Mouse (Mus musculus): ENCODE results near the gene Fdps. TPM values are rescaled to one million over a fixed set of nuclear protein-coding genes. Genes with fewer than 3 reads are reported as not detected.

Fdps gene
- polyA plus RNA-seq (2014; fragmentation: Nextera tagmentation; extraction: Ambion mirVana): 284 and 300 TPM in 2 replicates

DNA sequence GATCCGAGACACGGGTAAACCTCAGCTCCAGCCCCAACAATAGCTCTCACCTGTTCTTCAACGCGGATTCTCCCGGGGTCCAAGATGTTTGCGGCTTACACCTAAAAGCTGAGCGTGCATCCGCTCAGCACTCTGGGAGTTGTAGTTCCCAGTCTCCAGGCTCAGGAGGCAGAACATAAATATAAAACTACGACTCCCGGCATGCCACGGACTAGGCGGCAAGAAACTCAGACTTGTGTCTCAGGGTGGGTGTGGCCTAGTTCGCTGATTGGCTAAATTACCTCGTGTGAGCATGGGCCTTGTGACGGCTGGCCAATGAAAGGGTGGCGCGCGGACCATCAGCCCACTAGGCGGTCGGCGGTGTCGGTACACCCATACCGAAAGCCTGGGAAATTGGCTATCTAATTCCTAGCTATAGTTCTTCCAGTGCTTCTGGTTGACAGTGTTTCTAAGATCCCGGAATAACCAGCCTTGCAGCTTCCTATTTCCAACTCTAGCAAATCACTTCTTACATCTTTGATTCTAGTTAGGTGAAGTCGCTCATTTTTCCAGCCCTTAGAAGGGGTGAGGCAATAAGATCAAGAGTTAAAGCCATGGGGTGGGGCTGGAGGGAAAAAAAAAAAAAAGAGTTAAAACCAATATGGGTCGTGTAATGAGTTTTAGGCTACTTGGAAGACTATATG, at the start of gene Fdps:
Gene Fdps, minus strand, starts transcription at position 148 of the 683 bp plus-strand sequence.
- H3K36me3 ChIP-seq (ENCODE audit: control insufficient read depth, insufficient read depth, low read length): peaks cover 18% of the 10 kb centered on the region; the same call in 1 of the 2 replicates
- no peaks in the 10 kb centered on the region for H3K27me3 ChIP-seq (replicated peaks; ENCODE audit: control insufficient read depth, insufficient read depth, low read length)
- ATAC-seq (replicated peaks; ENCODE audit: low FRiP score): peak; percentile 99
- no peaks in the 10 kb centered on the region for H3K9me3 ChIP-seq (ENCODE audit: control insufficient read depth, low read length)
- peak within 1 kb of the TSS; percentile 78 for H3K27ac ChIP-seq (ENCODE audit: low read depth, low read length)
- H3K4me2 ChIP-seq: peak within 1 kb of the TSS; percentile 94
- WGBS: under 1% methylated on average over 26 of the region's 26 CpGs
- peak; percentile 86 for DNase-seq (ENCODE audit: low spot score)
- peak within 1 kb of the TSS; percentile 72 for H3K4me3 ChIP-seq (ENCODE audit: low read depth, low read length)
- peaks cover 18% of the 10 kb centered on the region for H3K4me1 ChIP-seq (replicated peaks; ENCODE audit: control insufficient read depth, insufficient read depth, low read length)
- H3K9ac ChIP-seq (ENCODE audit: low read depth, low read length): peak within 1 kb of the TSS; percentile 80

DNA sequence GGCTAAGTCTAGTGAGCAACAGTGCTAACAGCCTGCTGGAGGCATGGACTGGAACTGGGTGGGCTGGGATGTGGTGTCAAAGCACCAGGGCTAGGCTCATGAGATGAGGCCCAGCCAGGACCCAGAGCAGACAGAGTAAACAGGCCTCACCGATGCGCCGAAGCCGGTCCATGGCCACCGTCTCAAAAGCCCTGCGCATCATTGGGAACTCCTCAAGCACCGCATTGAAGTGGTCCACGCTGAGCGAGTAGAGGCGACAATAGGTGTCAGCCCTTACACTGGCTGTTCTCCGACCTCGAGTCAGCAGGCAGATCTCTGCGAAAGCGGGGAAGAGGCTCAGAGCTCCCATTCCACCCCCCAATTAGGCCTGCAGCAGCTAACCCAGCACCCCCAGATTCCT, 46.8 kb upstream of the Fdps start:
- WGBS: 68% methylated on average over 14 of the region's 14 CpGs
- ATAC-seq (replicated peaks; ENCODE audit: low FRiP score): no peak
- Histone ChIP-seq H3K9ac (ENCODE audit: low read depth, low read length) (0 out of 2 replicates have a peak overlapping the region, but pooled peaks have one; percentile 11), H3K4me1 (replicated peaks; ENCODE audit: control insufficient read depth, insufficient read depth, low read length) (peaks cover 23% of the 10 kb centered on the region; the same call in 1 of the 2 replicates), H3K4me2 (peak overlapping the region; percentile 11; the same call in 1 of the 2 replicates), H3K4me3 (ENCODE audit: low read depth, low read length) (peak overlapping the region; percentile 32; the same call in 1 of the 2 replicates), H3K36me3 (ENCODE audit: control insufficient read depth, insufficient read depth, low read length) (peaks cover 12% of the 10 kb centered on the region; the same call in 1 of the 2 replicates), H3K9me3 (ENCODE audit: control insufficient read depth, low read length) (no peaks in the 10 kb centered on the region), H3K27me3 (replicated peaks; ENCODE audit: control insufficient read depth, insufficient read depth, low read length) (peaks cover 26% of the 10 kb centered on the region), H3K27ac (ENCODE audit: low read depth, low read length) (no peak overlapping the region)
- DNase-seq (ENCODE audit: low spot score): no peak

DNA sequence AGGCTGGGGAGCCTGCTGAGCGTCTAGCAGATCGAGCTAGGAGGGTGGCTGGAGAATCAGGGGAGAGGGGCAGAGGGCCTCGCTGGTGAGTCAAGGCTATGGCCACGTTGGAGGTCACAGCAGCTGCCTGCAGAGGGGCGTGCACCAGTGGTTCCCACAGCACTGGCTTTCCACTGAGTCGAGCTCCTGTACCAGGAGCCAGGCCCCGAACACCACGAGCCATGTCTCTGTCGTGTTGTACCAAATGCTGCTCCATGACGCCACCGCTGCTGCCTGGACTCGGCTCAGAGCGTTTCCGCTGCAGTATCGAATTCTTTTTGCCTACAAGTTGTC, 46.2 kb upstream of the Fdps start:
- peak; percentile 49 for ATAC-seq (replicated peaks; ENCODE audit: low FRiP score)
- peaks cover 26% of the 10 kb centered on the region for H3K27me3 ChIP-seq (replicated peaks; ENCODE audit: control insufficient read depth, insufficient read depth, low read length)
- 9% methylated on average over 15 of the region's 15 CpGs for WGBS

DNA sequence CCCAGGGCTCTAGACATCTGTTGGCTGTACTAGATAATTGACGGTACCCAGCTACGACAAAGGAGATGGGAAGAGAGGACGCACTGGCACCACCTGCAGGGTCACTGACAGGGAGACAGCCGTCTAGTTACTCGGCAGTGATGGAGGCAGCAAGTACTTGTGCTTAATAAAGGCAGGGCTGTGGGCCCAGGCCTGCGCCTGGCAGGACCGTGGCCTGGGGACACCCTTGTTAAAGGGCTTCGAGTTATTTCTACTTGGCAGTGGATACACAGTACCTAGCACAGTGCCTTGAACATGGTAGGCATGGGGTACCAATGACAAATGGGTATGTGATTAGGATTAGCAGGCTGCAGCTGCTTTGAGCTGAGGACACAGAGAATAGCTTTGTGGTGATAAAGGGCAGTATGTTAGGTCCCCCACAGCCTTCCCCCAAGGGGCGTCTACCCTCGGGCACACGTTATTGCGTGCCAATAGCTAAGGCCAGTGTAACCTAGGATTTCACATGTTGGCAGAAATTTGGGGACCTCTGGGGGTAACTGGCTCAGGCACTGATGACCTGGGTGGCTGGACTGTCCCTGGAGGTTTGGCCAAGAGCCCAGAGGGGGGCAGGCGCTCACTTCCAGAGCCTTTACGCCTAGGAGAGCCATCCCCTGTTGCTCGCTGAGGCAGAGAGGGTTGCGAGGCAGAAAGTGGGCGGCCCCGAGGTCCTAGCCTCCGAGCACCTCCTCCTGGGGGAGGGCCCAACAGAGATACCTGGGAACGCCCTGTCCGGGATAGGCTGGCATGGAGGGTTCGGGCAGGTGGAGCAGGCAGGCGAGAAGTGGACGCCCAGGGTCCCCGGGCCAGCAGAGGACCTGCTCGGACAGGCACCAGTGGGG, 45.6 kb upstream of the Fdps start:
- Histone ChIP-seq H3K36me3 (ENCODE audit: control insufficient read depth, insufficient read depth, low read length) (peaks cover 18% of the 10 kb centered on the region), H3K9ac (ENCODE audit: low read depth, low read length) (peak overlapping the region; percentile 61), H3K27ac (ENCODE audit: low read depth, low read length) (peak overlapping the region; percentile 73), H3K9me3 (ENCODE audit: control insufficient read depth, low read length) (no peaks in the 10 kb centered on the region), H3K4me2 (peak overlapping the region; percentile 72), H3K27me3 (replicated peaks; ENCODE audit: control insufficient read depth, insufficient read depth, low read length) (peaks cover 26% of the 10 kb centered on the region), H3K4me3 (ENCODE audit: low read depth, low read length) (peak overlapping the region; percentile 32), H3K4me1 (replicated peaks; ENCODE audit: control insufficient read depth, insufficient read depth, low read length) (peaks cover 22% of the 10 kb centered on the region; the same call in 1 of the 2 replicates)
- DNase-seq (ENCODE audit: low spot score) (peak; percentile 82), ATAC-seq (replicated peaks; ENCODE audit: low FRiP score) (peak; percentile 89)
- WGBS: 22% methylated on average over 26 of the region's 26 CpGs

More for the DNA sequence above, 46.2 kb upstream of the Fdps start:
- Histone ChIP-seq H3K4me2 (peak overlapping the region; percentile 72), H3K4me1 (replicated peaks; ENCODE audit: control insufficient read depth, insufficient read depth, low read length) (peaks cover 23% of the 10 kb centered on the region; the same call in 1 of the 2 replicates), H3K4me3 (ENCODE audit: low read depth, low read length) (peak overlapping the region; percentile 32), H3K27ac (ENCODE audit: low read depth, low read length) (peak overlapping the region; percentile 73), H3K9me3 (ENCODE audit: control insufficient read depth, low read length) (no peaks in the 10 kb centered on the region), H3K9ac (ENCODE audit: low read depth, low read length) (peak overlapping the region; percentile 61), H3K36me3 (ENCODE audit: control insufficient read depth, insufficient read depth, low read length) (peaks cover 15% of the 10 kb centered on the region)
- no peak for DNase-seq (ENCODE audit: low spot score)

DNA sequence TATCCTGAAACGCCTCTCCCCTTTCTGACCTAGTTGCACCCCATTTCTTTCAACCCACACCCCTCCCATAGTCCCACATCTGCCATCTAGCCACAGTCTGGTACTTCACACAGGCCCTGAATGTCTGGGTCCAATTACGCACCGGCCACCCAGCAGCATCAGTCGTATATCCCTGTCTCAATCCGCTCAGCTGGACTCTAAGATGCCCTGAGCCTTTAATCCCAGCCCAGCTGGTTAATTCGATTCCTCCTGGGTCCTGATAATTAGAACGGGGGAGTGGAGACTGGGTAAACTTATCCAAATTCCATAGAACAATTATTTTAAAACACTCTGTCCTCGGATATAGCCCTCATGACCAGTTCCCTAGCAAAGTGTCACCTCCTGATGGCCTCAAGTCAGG, 43.8 kb upstream of the Fdps start:
- ATAC-seq (replicated peaks; ENCODE audit: low FRiP score): no peak
- H3K27me3 ChIP-seq (replicated peaks; ENCODE audit: control insufficient read depth, insufficient read depth, low read length): peaks cover 21% of the 10 kb centered on the region
- no peak overlapping the region for H3K4me3 ChIP-seq (ENCODE audit: low read depth, low read length)
- no peak overlapping the region for H3K4me2 ChIP-seq
- H3K4me1 ChIP-seq (replicated peaks; ENCODE audit: control insufficient read depth, insufficient read depth, low read length): peaks cover 17% of the 10 kb centered on the region; the same call in 1 of the 2 replicates
- no peak overlapping the region for H3K27ac ChIP-seq (ENCODE audit: low read depth, low read length)
- H3K9ac ChIP-seq (ENCODE audit: low read depth, low read length): no peak overlapping the region
- no peaks in the 10 kb centered on the region for H3K9me3 ChIP-seq (ENCODE audit: control insufficient read depth, low read length)
- H3K36me3 ChIP-seq (ENCODE audit: control insufficient read depth, insufficient read depth, low read length): peaks cover 23% of the 10 kb centered on the region
- WGBS: 72% methylated on average over 8 of the region's 8 CpGs
- no peak for DNase-seq (ENCODE audit: low spot score)

DNA sequence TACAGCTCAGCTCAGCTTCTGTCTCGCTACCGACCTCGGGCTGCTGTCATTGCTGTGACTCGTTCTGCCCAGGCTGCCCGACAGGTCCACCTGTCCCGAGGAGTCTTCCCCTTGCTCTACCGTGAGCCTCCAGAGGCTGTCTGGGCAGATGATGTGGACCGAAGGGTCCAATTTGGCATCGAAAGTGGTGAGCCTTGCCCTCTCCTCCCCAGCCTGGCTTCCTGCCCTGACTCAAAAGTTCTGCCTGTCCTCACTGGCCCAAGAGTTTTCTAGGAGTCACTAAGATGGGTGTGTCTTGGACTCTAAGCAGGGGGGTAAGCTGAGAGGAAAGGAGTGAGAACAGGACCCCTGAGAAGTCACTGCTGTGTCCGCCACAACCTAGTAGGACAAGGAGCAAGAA, 43.1 kb upstream of the Fdps start:
- WGBS: 81% methylated on average over 10 of the region's 10 CpGs
- Histone ChIP-seq H3K4me2 (no peak overlapping the region), H3K4me3 (ENCODE audit: low read depth, low read length) (no peak overlapping the region), H3K27ac (ENCODE audit: low read depth, low read length) (no peak overlapping the region), H3K36me3 (ENCODE audit: control insufficient read depth, insufficient read depth, low read length) (peaks cover 23% of the 10 kb centered on the region), H3K4me1 (replicated peaks; ENCODE audit: control insufficient read depth, insufficient read depth, low read length) (peaks cover 17% of the 10 kb centered on the region; the same call in 1 of the 2 replicates), H3K9ac (ENCODE audit: low read depth, low read length) (no peak overlapping the region), H3K27me3 (replicated peaks; ENCODE audit: control insufficient read depth, insufficient read depth, low read length) (peaks cover 15% of the 10 kb centered on the region), H3K9me3 (ENCODE audit: control insufficient read depth, low read length) (no peaks in the 10 kb centered on the region)
- DNase-seq (ENCODE audit: low spot score) (no peak), ATAC-seq (replicated peaks; ENCODE audit: low FRiP score) (no peak)

DNA sequence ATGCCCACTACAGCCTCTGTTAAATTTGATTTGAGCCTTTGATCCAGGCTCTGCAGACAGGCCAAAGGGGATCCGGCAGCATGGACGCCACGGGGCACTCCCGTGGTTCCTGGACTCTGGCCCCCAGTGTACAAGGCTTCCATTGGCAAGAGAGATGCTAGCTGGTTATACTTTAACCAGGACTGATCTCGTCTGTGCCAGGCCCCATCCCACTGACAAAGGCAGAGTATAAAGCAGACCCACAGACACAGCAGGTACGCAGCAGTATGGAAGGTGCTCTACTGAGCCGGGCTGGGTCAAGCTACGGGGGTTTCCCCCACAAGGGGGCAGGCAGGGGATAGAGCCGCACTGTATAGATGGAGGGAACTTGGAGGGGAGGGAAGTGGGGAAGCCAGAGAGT, 34.6 kb upstream of the Fdps start:
- H3K4me2 ChIP-seq: peak overlapping the region; percentile 71
- H3K9ac ChIP-seq (ENCODE audit: low read depth, low read length): peak overlapping the region; percentile 84
- no peaks in the 10 kb centered on the region for H3K27me3 ChIP-seq (replicated peaks; ENCODE audit: control insufficient read depth, insufficient read depth, low read length)
- peaks cover 37% of the 10 kb centered on the region for H3K4me1 ChIP-seq (replicated peaks; ENCODE audit: control insufficient read depth, insufficient read depth, low read length)
- no peaks in the 10 kb centered on the region for H3K9me3 ChIP-seq (ENCODE audit: control insufficient read depth, low read length)
- peaks cover 3% of the 10 kb centered on the region; the same call in 1 of the 2 replicates for H3K36me3 ChIP-seq (ENCODE audit: control insufficient read depth, insufficient read depth, low read length)
- peak overlapping the region; percentile 64 for H3K4me3 ChIP-seq (ENCODE audit: low read depth, low read length)
- peak overlapping the region; percentile 98 for H3K27ac ChIP-seq (ENCODE audit: low read depth, low read length)
- ATAC-seq (replicated peaks; ENCODE audit: low FRiP score) (peak; percentile 52), DNase-seq (ENCODE audit: low spot score) (peak; percentile 61)
- WGBS: 24% methylated on average over 9 of the region's 9 CpGs

DNA sequence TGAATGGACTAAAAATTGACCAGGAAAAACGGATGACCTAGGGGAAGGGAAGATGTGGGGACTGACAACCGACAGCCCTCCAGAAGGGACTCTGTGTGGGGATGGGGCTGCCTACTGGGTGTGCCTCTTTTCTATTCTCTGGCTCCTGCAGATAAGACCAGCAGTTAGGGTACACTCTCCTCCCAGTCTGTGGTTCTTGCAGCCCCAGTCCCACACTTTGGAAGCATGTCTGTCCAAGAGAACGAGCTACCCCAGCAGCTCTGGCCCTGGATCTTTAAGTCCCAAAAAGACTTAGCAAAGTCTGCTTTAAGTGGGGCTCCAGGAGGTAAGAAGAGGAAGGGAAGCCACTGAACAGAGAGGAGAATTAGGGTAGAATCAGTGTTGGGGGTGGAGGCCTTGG, 34.2 kb upstream of the Fdps start, which contains the start of gene Pklr:
Gene Pklr, plus strand, starts transcription at position 185 of the 400 bp plus-strand sequence.
- peak; percentile 74 for ATAC-seq (replicated peaks; ENCODE audit: low FRiP score)
- H3K9ac ChIP-seq (ENCODE audit: low read depth, low read length): peak within 1 kb of the TSS; percentile 84
- H3K27me3 ChIP-seq (replicated peaks; ENCODE audit: control insufficient read depth, insufficient read depth, low read length): no peaks in the 10 kb centered on the region
- WGBS: 35% methylated on average over 3 of the region's 3 CpGs
- no peak for DNase-seq (ENCODE audit: low spot score)
- H3K4me1 ChIP-seq (replicated peaks; ENCODE audit: control insufficient read depth, insufficient read depth, low read length): peaks cover 37% of the 10 kb centered on the region
- H3K4me2 ChIP-seq: peak within 1 kb of the TSS; percentile 71
- H3K27ac ChIP-seq (ENCODE audit: low read depth, low read length): peak within 1 kb of the TSS; percentile 98
- H3K9me3 ChIP-seq (ENCODE audit: control insufficient read depth, low read length): no peaks in the 10 kb centered on the region
- peaks cover 3% of the 10 kb centered on the region; the same call in 1 of the 2 replicates for H3K36me3 ChIP-seq (ENCODE audit: control insufficient read depth, insufficient read depth, low read length)
- peak within 1 kb of the TSS; percentile 64 for H3K4me3 ChIP-seq (ENCODE audit: low read depth, low read length)
